14 mouse cellular contexts compared by ENCODE assay signal in genomic region chr1:144306284-144306683, GRCm38 (mm10). TPM values are rescaled to one million over a fixed set of nuclear protein-coding genes. Genes with fewer than 3 reads are reported as not detected.
DNase-seq lines count a peak whose midpoint lies in the region; ATAC-seq and TF ChIP-seq lines count a peak whose summit lies in the region.
"Had no signal": no experiment of that assay in that cellular context is flagged by ENCODE, and none has a peak within 500 bp of the region (broad histone marks: within the 10 kb centered on the region; RNA-seq: fewer than 3 reads in every experiment).

No protein-coding gene starts in this region.

- no peak for TF ChIP-seq POLR2A in MEL (IDR thresholded peaks at IDR 0.05; ENCODE audit: control insufficient read depth in 1 of 2, insufficient read depth in 1 of 2, low read depth in 1 of 2, low read length in 2 of 2, poor library complexity in 1 of 2)

- ATAC-seq in intestine, postnatal 0 days, result 0 out of 2 replicates have a peak, but pooled peaks have one; percentile 49

- no peak overlapping the region for H3K27ac ChIP-seq in heart, embryonic 10.5 days
- H3K27ac ChIP-seq in MEL (ENCODE audit: control insufficient read depth, low read depth, low read length), result no peak overlapping the region
- no peak overlapping the region for H3K27ac ChIP-seq in intestine, postnatal 0 days (ENCODE audit: low read depth, low read length)
- H3K27ac ChIP-seq: neural tube, embryonic 13.5 days had no signal

- H3K4me3 ChIP-seq in heart, embryonic 10.5 days, result no peak overlapping the region
- no peak overlapping the region for H3K4me3 ChIP-seq in MEL (ENCODE audit: control insufficient read depth in 1 of 2, insufficient read depth in 1 of 2, low read depth in 2 of 2, low read length in 2 of 2)
- no peak overlapping the region for H3K4me3 ChIP-seq in intestine, postnatal 0 days (ENCODE audit: low read depth, low read length)
- H3K4me3 ChIP-seq: neural tube, embryonic 13.5 days had no signal

- no peak for TF ChIP-seq EP300 in MEL (IDR thresholded peaks at IDR 0.05; ENCODE audit: low read depth in 1 of 2, low read length in 2 of 2)

- no peaks in the 10 kb centered on the region for H3K27me3 ChIP-seq in heart, embryonic 10.5 days (ENCODE audit: insufficient read depth, poor library complexity, severe bottlenecking)
- no peaks in the 10 kb centered on the region for H3K27me3 ChIP-seq in MEL (ENCODE audit: control insufficient read depth in 1 of 2, insufficient read depth in 2 of 2, low read length in 2 of 2)
- H3K27me3 ChIP-seq in intestine, postnatal 0 days (replicated peaks; ENCODE audit: control insufficient read depth, insufficient read depth, low read length), result no peaks in the 10 kb centered on the region
- H3K27me3 ChIP-seq: neural tube, embryonic 13.5 days had no signal

- WGBS in heart, embryonic 10.5 days, result 53% methylated on average over 2 of the region's 2 CpGs
- WGBS in intestine, postnatal 0 days, result 36% methylated on average over 2 of the region's 2 CpGs

- no peaks in the 10 kb centered on the region for H3K36me3 ChIP-seq in heart, embryonic 10.5 days
- H3K36me3 ChIP-seq in MEL (ENCODE audit: control insufficient read depth in 1 of 2, insufficient read depth in 2 of 2, low read length in 2 of 2), result peaks cover 0 to 35% of the 10 kb centered on the region in 2 experiments; a peak in 2 of 4 replicates
- H3K36me3 ChIP-seq in intestine, postnatal 0 days (ENCODE audit: control insufficient read depth, insufficient read depth), result no peaks in the 10 kb centered on the region
- H3K36me3 ChIP-seq: neural tube, embryonic 13.5 days had no signal

- TF ChIP-seq RAD21 in MEL (IDR thresholded peaks at IDR 0.05; ENCODE audit: low read depth, low read length), result no peak

- TF ChIP-seq CTCF in MEL (IDR thresholded peaks at IDR 0.05 in 2 of 3, conservative IDR thresholded peaks at IDR 0.05 in 1 of 3; ENCODE audit: control insufficient read depth in 1 of 3, insufficient read depth in 1 of 3, low read depth in 2 of 3, low read length in 3 of 3, poor library complexity in 1 of 3, severe bottlenecking in 1 of 3), result no peak
- TF ChIP-seq CTCF in intestine, postnatal 0 days (IDR thresholded peaks at IDR 0.05; ENCODE audit: low read depth), result no peak

- intact Hi-C loops in heart, postnatal 10 days (cut with DNase I), result no loop called here

- H3K9ac ChIP-seq in MEL (ENCODE audit: control insufficient read depth, low read depth, low read length, poor library complexity, severe bottlenecking), result no peak overlapping the region
- H3K9ac ChIP-seq in intestine, postnatal 0 days (ENCODE audit: low read depth, low read length), result no peak overlapping the region
- H3K9ac ChIP-seq: neural tube, embryonic 13.5 days had no signal

- peak; percentile 37 to 41 for DNase-seq in heart, postnatal 10 days
- no peak for DNase-seq in heart, embryonic 10.5 days (ENCODE audit: low spot score)
- peak; percentile 21 for DNase-seq in CD4-positive helper T cell, adult 2 months (ENCODE audit: low read depth, low spot score)
- DNase-seq in MEL (ENCODE audit: low read depth, low spot score), result no peak
- DNase-seq in layer of hippocampus, adult 9-10 months (ENCODE audit: low spot score), result no peak
- DNase-seq in thymus, postnatal 0 days (ENCODE audit: low spot score), result no peak
- no peak for DNase-seq in thymus, postnatal 14 days
- DNase-seq: cerebellum, adult 9-11 months; kidney, adult 11 months; layer of hippocampus, adult 9-11 months had no signal

- no peaks in the 10 kb centered on the region for H3K9me3 ChIP-seq in heart, embryonic 10.5 days
- no peaks in the 10 kb centered on the region for H3K9me3 ChIP-seq in MEL (replicated peaks; ENCODE audit: insufficient read depth, low read length)
- H3K9me3 ChIP-seq in intestine, postnatal 0 days (ENCODE audit: control insufficient read depth), result no peaks in the 10 kb centered on the region
- H3K9me3 ChIP-seq: neural tube, embryonic 13.5 days had no signal

- no peaks in the 10 kb centered on the region for H3K79me2 ChIP-seq in MEL (ENCODE audit: control insufficient read depth, insufficient read depth, low read length, poor library complexity)

- no peaks in the 10 kb centered on the region; the same call in 1 of the 2 replicates for H3K4me1 ChIP-seq in heart, embryonic 10.5 days
- peaks cover 9 to 17% of the 10 kb centered on the region in 2 experiments for H3K4me1 ChIP-seq in MEL (ENCODE audit: control insufficient read depth in 1 of 2, insufficient read depth in 2 of 2, low read length in 2 of 2)
- H3K4me1 ChIP-seq in intestine, postnatal 0 days (replicated peaks; ENCODE audit: control insufficient read depth, insufficient read depth, low read length), result no peaks in the 10 kb centered on the region
- H3K4me1 ChIP-seq: neural tube, embryonic 13.5 days had no signal

- H3K4me2 ChIP-seq in intestine, postnatal 0 days (replicated peaks; ENCODE audit: low read depth), result no peak overlapping the region
- H3K4me2 ChIP-seq: midbrain, embryonic 11.5 days; neural tube, embryonic 13.5 days had no signal

TF ChIP-seq in MEL, 35 proteins besides CTCF, POLR2A, EP300 and RAD21:
- no peak for TF ChIP-seq E2F4 (IDR thresholded peaks at IDR 0.05; ENCODE audit: borderline replicate concordance, low read depth, low read length)
- TF ChIP-seq RCOR1 (IDR thresholded peaks at IDR 0.05; ENCODE audit: low read depth, low read length), result 0 out of 2 replicates have a peak, but pooled peaks have one; percentile 45
- no peak for TF ChIP-seq GATA1 (IDR thresholded peaks at IDR 0.05; ENCODE audit: low read depth, low read length)

RNA-seq across cellular contexts. Expression of gene Rgs1, which starts 57.2 kb away (rescaled TPM):
- total RNA-seq in heart, postnatal 10 days (2021), result not detected
- polyA plus RNA-seq in heart, embryonic 10.5 days (2016; fragmentation: Nextera tagmentation; extraction: Ambion mirVana), result not detected in 2 replicates
- total RNA-seq in MEL (2012; rRNA removed), result 1.7 and 5.9 TPM in 2 replicates
- under 1 TPM in 1 of 2 experiments, not detected in 1; 0.91 TPM for polyA plus RNA-seq in MEL (2012; ENCODE audit: insufficient read depth in 1 of 2, insufficient read length in 2 of 2, low read depth in 1 of 2, low replicate concordance in 2 of 2, missing spikeins in 1 of 2)
- polyA plus RNA-seq in intestine, postnatal 0 days (2015; fragmentation: Nextera tagmentation; extraction: Ambion mirVana), result 11.8 and 13.7 TPM in 2 replicates
- polyA plus RNA-seq in thymus, postnatal 0 days (2015; fragmentation: Nextera tagmentation; extraction: Ambion mirVana), result 5.7 and 6.5 TPM in 2 replicates
- polyA plus RNA-seq: midbrain, embryonic 11.5 days; neural tube, embryonic 13.5 days; testis, adult 2 months had no signal

Comparison
In these comparisons a context has a peak if more than half of its experiments do, and no peak if none do; other contexts are left out.
1. DNase-seq: peak in heart, postnatal 10 days (2 of 2) and CD4-positive helper T cell, adult 2 months (single experiment); none in heart, embryonic 10.5 days (single experiment), MEL (single experiment), layer of hippocampus, adult 9-10 months (single experiment), thymus, postnatal 0 days (single experiment) and thymus, postnatal 14 days (single experiment).